Mouse (Mus musculus) ES-E14 (cell line): ENCODE measurements at regions not wholly inside any gene's neighbourhood (a gene's known extent, or its start where the extent isn't known, plus 50 kb on each side); places are given as distances from the start of the nearest gene placed in this dataset.

ENCODE experiments used
- CHD2 ChIP-seq: IDR thresholded peaks from 2 replicates; pipeline ENCODE4 v1.6.1; 2014; ENCODE audit warnings: mild to moderate bottlenecking, low read depth, low read length, inconsistent platforms
- HCFC1 ChIP-seq: IDR thresholded peaks from 2 replicates; pipeline ENCODE4 v1.6.1; 2012; ENCODE audit warnings: low read length, inconsistent platforms, borderline replicate concordance; ENCODE audit not compliant: insufficient read depth
- MAFK ChIP-seq: IDR thresholded peaks from 2 replicates; pipeline ENCODE4 v1.6.1; 2014; ENCODE audit warnings: mild to moderate bottlenecking, low read depth, low read length, inconsistent platforms; ENCODE audit not compliant: insufficient read depth
- ZC3H11A ChIP-seq: IDR thresholded peaks from 2 replicates; pipeline ENCODE4 v1.6.1; 2012; ENCODE audit warnings: low read depth, mild to moderate bottlenecking, inconsistent platforms, low read length, borderline replicate concordance
- ZNF384 ChIP-seq: IDR thresholded peaks from 2 replicates; pipeline ENCODE4 v1.6.1; 2012; ENCODE audit warnings: low read depth, low read length, inconsistent platforms

DNA sequence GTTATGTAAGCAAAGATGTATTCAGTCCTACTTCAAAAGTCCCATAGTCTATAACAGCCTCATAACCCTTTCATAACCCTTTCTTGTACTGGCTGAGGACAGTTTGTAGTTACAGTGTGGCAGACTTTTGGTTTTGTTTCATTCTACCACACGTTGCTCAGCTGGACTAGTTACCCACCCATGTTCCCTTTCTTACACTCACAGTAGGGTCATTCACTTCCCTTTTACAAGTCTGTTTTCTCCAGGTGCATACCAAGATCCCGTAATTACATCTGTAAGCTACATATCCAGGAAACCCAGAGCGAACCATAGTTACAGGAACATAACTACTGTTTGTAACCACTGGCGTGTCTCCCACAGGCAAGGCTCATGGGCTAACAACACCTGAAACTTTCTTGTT, 72.1 kb upstream of the Gm14444 start:
- TF ChIP-seq CHD2 (no peak), MAFK (no peak), ZC3H11A (no peak), HCFC1 (no peak), ZNF384 (no peak)
